Mouse (Mus musculus) megakaryocyte progenitor cell, adult 5-6 weeks (primary cell): ENCODE data around the gene Kmt2b. TPM values are rescaled to one million over a fixed set of nuclear protein-coding genes. Genes with fewer than 3 reads are reported as not detected.

Source experiments
- ATAC-seq: replicated peaks from 2 replicates; pipeline ENCODE4 v1.8.0; 2016; ENCODE audit warnings: mild to moderate bottlenecking, moderate TSS enrichment, inconsistent platforms; ENCODE audit not compliant: poor library complexity
- total RNA-seq, 2 experiments: library from RNA; stranded (forward) in 1 of 2; stranded (reverse) in 1 of 2; fragments of 157-497, 149-512 nt in 1 of 2; fragments of 200-1000 nt in 1 of 2; gene quantifications; 2 replicates each; pipeline versions ENCODE4 v1.2.3 to v1.2.4; 2015 to 2017

Kmt2b gene
- total RNA-seq, 2 experiments from 2014 or later = 11.7 to 99.8 TPM

DNA sequence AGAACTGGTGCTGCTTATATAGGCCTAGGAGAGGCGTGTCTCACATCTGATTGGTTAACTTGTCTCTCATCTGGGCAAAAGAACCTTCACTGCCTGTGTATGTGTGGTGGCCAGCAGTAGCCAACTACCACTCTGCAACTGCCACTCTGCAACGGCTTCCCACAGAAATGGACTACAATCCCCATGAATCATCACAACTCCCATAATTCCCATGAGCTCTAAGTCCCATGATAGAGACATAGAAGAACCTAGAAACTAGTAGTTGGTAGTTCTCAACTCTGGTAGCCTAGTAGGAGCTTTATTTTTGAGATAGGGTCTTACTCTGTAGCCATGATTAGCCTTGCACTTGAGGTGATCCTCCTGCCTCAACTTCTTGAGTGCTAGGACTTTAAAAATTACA, 38.6 kb downstream of the Kmt2b start:
- no peak for ATAC-seq

DNA sequence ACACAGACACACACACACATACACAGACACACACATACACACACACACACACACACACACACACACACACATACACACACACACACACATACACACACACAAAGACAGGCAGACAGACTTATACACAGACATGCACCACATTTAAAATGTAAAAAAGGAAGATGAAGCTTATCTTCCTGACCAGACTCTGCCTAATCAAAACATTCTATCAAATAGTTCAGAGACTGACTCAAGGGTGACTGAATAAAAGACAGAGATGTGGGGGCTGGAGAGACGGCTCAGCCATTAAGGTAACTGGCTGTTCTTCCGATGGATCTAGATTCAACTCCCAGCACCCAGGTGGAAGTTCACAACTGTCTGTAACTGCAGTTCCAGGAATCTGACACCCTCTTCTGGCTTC, 44.2 kb downstream of the Kmt2b start:
- ATAC-seq = peak; percentile 71

DNA sequence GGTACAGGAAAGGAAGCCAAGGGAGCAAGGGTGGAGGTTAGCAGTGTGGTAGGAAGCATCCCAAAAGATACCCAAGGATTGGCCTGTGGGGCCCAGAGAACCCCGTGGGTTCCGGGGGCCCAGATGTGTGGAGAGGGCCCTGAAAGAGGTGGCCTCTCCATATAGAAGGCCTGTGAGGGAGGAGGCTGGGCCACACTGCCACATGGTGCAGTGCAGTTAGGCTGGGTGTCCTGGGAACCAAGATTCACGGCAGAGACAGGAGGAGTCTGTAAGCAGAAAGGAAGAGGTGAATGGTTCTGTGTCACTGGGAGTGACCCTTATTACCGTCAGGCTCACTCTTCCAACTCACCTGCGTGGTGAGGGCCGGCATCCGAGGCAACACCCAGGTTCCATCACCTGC, 48.0 kb downstream of the Kmt2b start:
- no peak for ATAC-seq

DNA sequence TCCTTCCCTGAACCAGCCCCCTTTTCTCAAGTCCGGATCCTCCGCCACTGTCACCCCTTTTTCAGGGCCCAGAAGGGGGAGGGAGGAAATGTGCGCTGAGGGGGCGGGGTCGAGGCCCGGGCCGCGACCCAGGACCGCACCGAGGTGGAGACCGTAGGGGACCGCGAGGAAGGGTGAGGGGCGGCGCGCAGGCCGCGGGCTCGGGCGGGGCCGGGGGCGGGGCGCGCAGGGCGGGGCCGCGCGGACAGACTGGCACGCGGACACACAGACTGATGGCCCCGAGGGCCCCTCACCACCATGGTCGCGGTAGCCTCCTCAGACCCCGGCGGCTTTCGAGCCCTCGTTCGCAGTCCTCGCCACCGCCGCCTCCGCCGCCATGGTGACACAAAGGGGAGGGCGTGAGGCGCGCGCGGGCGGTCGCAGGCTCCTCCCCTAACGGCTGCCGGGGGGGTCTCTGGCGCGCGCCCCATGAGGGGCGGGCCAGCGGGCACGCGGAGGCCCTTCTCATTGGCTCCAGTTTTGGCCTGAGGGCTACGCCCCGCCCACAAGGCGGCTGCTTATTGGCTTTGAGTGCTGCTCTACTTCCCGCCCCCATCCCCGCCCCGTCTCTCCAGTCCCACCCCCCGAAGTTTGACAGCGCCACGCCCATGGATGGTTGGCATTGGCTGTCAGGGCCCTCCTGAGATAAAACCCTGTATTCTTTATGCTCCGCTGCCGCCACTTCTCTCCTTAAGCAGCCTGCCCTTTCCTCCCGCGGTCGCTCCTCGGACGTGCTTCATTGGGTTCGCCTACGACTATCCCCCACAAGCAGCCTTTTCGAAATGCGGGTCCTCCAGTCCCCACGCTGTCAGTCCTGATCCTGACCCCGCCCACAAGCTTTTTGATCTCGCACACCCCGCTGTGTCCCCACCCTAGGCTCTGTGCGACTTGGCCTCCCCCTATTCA, 53.6 kb downstream of the Kmt2b start, which contains the start of gene Arhgap33:
Arhgap33 (minus strand) TSS at position 428 of the 945 bp plus-strand sequence.
- ATAC-seq = peak; percentile 94

DNA sequence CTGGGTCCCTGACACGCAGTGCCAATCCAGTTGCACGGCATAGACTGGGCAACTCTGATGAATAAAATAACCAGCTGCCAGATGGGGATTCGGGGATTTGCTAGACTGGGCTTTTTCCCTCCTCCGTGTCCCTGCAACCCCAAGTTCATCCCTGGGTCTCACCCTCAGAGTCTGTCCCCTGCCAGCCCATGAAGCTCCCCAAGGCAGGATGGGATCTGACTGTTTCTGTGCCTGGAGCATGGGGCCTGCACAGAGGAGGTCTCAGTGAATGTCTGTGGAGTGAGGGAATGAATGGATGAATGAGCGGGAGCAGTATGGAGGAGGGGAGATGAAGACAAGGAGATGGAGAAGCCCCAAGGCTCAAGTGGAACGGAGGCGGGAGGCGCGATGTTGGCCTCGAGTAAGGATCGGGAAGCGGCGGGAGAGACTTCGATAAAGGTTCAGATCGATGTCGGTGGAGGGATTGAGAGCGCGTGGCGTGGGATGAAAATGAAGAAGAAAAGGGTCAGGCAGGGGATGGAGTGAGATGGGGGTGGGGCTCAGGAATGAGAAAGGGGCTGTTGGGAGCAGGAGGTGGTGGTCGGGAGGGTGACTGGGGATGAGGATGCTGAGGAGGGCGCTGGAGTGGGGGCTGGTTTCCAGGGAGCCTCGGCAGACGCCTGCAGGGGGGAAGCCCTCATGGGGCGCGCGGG, 54.4 kb downstream of the Kmt2b start:
- no peak for ATAC-seq

DNA sequence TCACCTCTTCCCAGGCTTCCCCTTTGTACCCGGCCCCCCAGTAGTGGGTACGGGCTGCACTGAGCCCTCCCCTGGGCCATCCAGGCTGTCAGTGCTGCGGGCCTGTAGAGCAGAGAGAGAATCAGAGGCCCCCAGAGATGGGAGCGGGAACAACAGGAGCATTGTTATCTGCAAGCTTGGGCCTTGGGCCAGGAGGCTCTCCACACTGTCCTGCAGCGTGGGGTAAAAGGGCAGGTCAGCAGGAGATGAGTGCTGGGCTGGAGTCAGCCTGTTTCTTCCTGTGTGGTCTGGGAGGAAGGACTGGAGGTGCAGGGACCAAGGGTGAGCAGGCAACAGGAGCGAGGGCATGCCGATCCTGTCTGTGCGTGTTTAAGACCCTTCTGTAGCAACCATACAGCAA, 55.6 kb downstream of the Kmt2b start:
- ATAC-seq = no peak

DNA sequence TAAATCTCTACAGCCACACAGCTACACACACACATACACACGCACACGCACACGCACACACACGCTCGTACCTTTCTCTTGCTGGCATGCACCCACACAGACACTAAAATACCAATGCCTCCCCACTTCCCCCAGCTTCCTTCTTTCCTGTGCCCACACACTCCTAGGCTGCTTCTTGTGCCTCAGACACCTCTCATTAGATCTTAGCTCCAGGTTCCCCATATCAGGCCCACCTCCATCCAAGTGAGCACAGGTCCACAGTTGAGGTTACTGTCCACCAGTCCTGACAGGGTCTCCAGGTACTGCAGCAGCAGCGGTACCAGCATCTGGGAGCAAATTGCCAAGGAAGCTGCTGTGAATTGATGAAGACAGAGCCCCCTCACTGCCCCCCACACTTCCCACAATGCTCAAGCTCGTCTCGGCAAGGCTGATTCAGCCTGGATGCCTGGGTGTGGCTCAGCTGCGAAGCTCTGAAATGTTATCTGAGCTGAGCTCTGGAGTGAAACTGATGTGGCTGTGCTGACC, 57.2 kb downstream of the Kmt2b start:
- ATAC-seq = no peak

DNA sequence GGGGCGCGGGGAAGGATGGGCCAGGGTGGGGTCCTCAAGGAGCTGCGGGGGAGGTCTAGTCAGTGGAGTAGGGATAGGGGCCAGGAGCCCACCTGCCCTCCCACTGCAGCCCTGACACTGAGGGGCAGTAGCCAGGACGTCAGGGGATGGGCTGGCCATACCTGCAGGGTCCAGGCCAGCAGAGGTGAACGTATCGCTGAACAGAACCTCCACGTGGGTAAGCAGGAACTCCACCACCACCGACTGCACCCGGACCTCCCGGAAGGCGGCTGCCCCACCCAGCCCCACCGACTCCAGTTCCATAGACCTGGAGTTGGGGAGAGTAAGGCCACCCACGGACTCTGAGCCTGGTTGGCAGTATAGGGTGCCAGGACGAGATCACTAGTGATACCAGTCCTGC, 61.5 kb downstream of the Kmt2b start:
- no peak for ATAC-seq

DNA sequence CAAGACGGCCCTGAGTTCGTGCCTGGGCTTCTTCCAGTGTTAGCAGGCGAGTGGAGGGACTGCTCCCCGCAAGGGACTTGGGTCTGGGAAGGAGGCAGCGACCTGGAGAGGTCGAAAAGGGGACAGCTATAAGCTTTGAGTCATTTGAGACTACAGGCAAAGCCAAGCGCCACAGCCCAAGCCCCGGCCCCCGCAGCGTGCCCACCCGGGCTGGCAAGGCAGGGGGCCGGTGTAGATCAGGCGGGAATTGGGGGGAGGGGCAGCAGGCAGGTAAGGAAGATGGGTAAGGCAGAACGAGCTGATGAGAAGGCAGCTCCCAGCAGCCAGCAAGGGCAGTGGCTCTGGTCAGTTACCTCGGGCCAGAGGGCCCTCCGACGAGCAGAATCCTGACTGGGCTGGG, 62.1 kb downstream of the Kmt2b start:
- no peak for ATAC-seq

DNA sequence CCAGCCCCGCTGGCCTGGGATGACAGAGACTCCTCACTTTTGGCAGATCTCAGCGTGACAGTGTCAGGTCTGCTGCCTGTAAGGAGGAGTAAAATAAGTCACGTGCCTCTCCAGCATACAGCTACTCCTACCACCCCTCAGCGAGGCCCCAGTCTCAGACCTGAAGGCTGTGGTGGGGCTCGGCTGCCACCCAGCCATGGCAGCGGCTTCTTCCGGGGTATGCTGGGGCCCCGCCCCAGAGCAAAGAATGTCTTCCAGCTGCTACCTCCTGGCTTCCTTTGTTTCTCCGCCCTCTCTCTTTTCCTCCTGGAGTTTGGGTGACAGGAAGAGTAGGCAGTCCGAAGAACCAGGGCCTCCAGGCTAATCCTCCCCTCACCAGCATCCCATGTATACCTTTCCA, 62.6 kb downstream of the Kmt2b start:
- no peak for ATAC-seq

DNA sequence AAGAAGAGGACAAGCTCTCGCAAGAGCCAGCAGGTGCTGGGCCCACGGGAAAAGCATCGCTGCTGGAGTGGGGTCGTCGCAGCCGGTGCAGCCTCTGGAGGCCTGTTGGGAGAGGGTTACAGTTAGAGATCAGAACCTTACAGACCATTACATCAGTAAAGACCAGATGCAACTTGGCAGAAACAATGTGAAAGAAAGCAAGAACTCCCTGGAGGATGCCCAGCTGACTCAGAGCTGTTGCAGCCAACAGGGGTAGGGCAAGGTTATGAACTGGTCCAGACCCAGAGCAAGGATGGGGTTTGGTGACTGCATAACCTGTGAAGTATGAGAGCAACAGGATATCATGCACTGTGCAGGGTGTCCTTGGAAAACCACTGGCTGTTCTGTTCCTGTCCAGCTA, 64.0 kb downstream of the Kmt2b start:
- no peak for ATAC-seq

DNA sequence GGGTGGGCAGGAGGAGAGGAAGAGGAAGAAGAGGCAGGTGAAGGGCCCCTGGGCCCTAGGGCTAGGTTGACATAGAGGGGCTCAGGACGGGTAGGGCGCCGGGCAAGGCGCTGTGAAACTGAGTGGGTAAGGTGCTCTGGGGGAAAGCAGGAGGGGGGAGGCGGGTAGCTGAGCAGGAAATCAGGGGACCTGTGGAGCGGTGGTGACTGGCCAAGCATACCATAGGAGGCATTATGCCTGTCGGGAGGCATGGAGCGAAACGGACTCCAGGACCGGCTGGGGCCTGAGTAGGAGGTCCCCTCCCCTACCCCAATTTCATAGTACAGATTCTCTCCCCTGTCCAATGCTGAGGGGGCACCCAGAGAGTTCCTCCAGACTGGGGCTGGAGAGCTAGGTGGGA, 65.7 kb downstream of the Kmt2b start:
- ATAC-seq = no peak

DNA sequence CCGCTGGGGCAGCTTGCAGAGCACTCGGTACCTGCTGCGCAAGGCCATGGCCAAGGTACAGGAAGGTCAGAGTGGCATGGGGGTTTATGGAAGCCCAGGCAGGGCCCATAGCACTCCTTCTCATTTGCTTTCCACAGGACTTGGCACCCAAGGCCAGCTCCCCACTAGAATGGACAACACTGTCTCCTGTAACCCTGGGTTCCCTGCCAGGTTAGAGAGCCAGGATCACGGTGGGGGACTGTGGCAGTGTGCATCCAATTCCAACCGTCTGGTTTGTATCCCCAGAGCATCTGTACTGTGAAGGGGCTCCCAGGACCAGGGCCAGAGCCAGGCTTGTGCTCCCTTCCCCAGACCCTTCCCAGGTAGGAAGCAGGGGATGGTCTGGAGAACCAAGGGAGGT, 67.7 kb downstream of the Kmt2b start:
- no peak for ATAC-seq

DNA sequence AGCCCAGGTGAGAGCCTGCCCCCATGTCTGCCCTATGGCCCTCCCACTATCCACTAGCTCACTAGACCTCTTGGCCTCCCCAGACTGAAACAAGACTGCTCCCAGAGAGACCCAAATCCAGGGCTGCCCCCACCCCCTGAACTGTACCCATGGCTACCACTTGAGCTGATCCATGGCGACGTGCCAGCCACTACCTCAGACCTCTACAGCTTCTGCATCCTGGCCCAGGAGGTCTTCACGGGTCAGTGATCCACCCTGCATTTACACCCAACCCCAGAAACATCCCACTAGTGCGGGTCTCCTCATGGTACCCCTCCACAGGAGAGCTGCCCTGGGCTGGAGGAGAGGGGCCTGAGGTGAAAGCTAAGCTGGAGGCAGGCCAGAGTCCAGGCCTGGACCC, 68.1 kb downstream of the Kmt2b start:
- no peak for ATAC-seq

Other genes starting within 250 kb of the Kmt2b start
Only the 30 nearest of the 31 such genes appear.
- gene Lrfn3, start 226.0 kb downstream of the Kmt2b start, total RNA-seq (2015) = not detected in 2 replicates
- gene Lrfn3, start 226.0 kb downstream of the Kmt2b start, total RNA-seq (2017) = not detected in 2 replicates
- gene Tyrobp, start 175.0 kb downstream of the Kmt2b start, total RNA-seq (2015) = 406 and 473 TPM in 2 replicates
- gene Tyrobp, start 175.0 kb downstream of the Kmt2b start, total RNA-seq (2017) = 229 and 322 TPM in 2 replicates
- 28.1 and 30.3 TPM in 2 replicates for gene Hcst, start 168.9 kb downstream of the Kmt2b start, total RNA-seq (2015)
- 10.0 and 12.7 TPM in 2 replicates for gene Hcst, start 168.9 kb downstream of the Kmt2b start, total RNA-seq (2017)
- 14.1 and 24.0 TPM in 2 replicates for gene Nfkbid, start 167.0 kb downstream of the Kmt2b start, total RNA-seq (2015)
- gene Nfkbid, start 167.0 kb downstream of the Kmt2b start, total RNA-seq (2017) = 5.3 and 13.7 TPM in 2 replicates
- gene Aplp1, start 143.2 kb downstream of the Kmt2b start, total RNA-seq (2015) = not detected in 2 replicates
- not detected in 2 replicates for gene Aplp1, start 143.2 kb downstream of the Kmt2b start, total RNA-seq (2017)
- not detected in 2 replicates for gene Kirrel2, start 131.0 kb downstream of the Kmt2b start, total RNA-seq (2015)
- not detected in 2 replicates for gene Kirrel2, start 131.0 kb downstream of the Kmt2b start, total RNA-seq (2017)
- 0.27 TPM in 1 of 2 replicates, not detected in the other for gene Nphs1, start 130.4 kb downstream of the Kmt2b start, total RNA-seq (2015)
- 0.58 and 0.95 TPM in 2 replicates for gene Nphs1, start 130.4 kb downstream of the Kmt2b start, total RNA-seq (2017)
- gene Prodh2, start 95.1 kb downstream of the Kmt2b start, total RNA-seq (2015) = not detected in 2 replicates
- not detected in 2 replicates for gene Prodh2, start 95.1 kb downstream of the Kmt2b start, total RNA-seq (2017)
- gene Arhgap33, start 53.7 kb downstream of the Kmt2b start, total RNA-seq (2015) = 4.5 and 5.8 TPM in 2 replicates
- gene Arhgap33, start 53.7 kb downstream of the Kmt2b start, total RNA-seq (2017) = 1.4 and 2.0 TPM in 2 replicates
- gene Hspb6, start 36.5 kb downstream of the Kmt2b start, total RNA-seq (2015) = 11.7 and 12.2 TPM in 2 replicates
- gene Hspb6, start 36.5 kb downstream of the Kmt2b start, total RNA-seq (2017) = 3.5 and 4.4 TPM in 2 replicates
- gene Proser3, start 36.4 kb downstream of the Kmt2b start, total RNA-seq (2015) = 11.5 and 16.3 TPM in 2 replicates
- gene Proser3, start 36.4 kb downstream of the Kmt2b start, total RNA-seq (2017) = 1.8 and 4.7 TPM in 2 replicates
- gene Lin37, start 28.9 kb downstream of the Kmt2b start, total RNA-seq (2015) = 54.8 and 67.5 TPM in 2 replicates
- gene Lin37, start 28.9 kb downstream of the Kmt2b start, total RNA-seq (2017) = 27.2 and 39.8 TPM in 2 replicates
- 21.4 and 23.4 TPM in 2 replicates for gene U2af1l4, start 25.4 kb downstream of the Kmt2b start, total RNA-seq (2015)
- 86.9 and 96.7 TPM in 2 replicates for gene U2af1l4, start 25.4 kb downstream of the Kmt2b start, total RNA-seq (2017)
- gene Gm49396, start 25.4 kb downstream of the Kmt2b start, total RNA-seq (2015) = 2.2 and 3.7 TPM in 2 replicates
- 3.4 and 3.9 TPM in 2 replicates for gene Gm49396, start 25.4 kb downstream of the Kmt2b start, total RNA-seq (2017)
- 181 and 202 TPM in 2 replicates for gene Psenen, start 25.1 kb downstream of the Kmt2b start, total RNA-seq (2015)
- 150 and 154 TPM in 2 replicates for gene Psenen, start 25.1 kb downstream of the Kmt2b start, total RNA-seq (2017)
- gene Igflr1, start 23.3 kb downstream of the Kmt2b start, total RNA-seq (2015) = 7.2 and 9.2 TPM in 2 replicates
- not detected in 2 replicates for gene Igflr1, start 23.3 kb downstream of the Kmt2b start, total RNA-seq (2017)
- not detected in 2 replicates for gene Zbtb32, start 10.2 kb upstream of the Kmt2b start, total RNA-seq (2015)
- gene Zbtb32, start 10.2 kb upstream of the Kmt2b start, total RNA-seq (2017) = not detected in 2 replicates
- gene Upk1a, start 24.1 kb upstream of the Kmt2b start, total RNA-seq (2015) = 0.61 and 1.3 TPM in 2 replicates
- gene Upk1a, start 24.1 kb upstream of the Kmt2b start, total RNA-seq (2017) = 0.14 TPM in 1 of 2 replicates, not detected in the other
- 325 and 346 TPM in 2 replicates for gene Cox6b1, start 37.4 kb upstream of the Kmt2b start, total RNA-seq (2015)
- 428 and 592 TPM in 2 replicates for gene Cox6b1, start 37.4 kb upstream of the Kmt2b start, total RNA-seq (2017)
- gene Etv2, start 47.1 kb upstream of the Kmt2b start, total RNA-seq (2015) = not detected in 2 replicates
- gene Etv2, start 47.1 kb upstream of the Kmt2b start, total RNA-seq (2017) = not detected in 2 replicates
- 43.9 and 52.2 TPM in 2 replicates for gene Rbm42, start 61.6 kb upstream of the Kmt2b start, total RNA-seq (2015)
- gene Rbm42, start 61.6 kb upstream of the Kmt2b start, total RNA-seq (2017) = 36.7 and 39.9 TPM in 2 replicates
- 31.0 and 31.3 TPM in 2 replicates for gene Haus5, start 76.3 kb upstream of the Kmt2b start, total RNA-seq (2015)
- gene Haus5, start 76.3 kb upstream of the Kmt2b start, total RNA-seq (2017) = 21.5 and 28.7 TPM in 2 replicates
- gene Pmis2, start 82.9 kb upstream of the Kmt2b start, total RNA-seq (2015) = not detected in 2 replicates
- gene Pmis2, start 82.9 kb upstream of the Kmt2b start, total RNA-seq (2017) = not detected in 2 replicates
- 0.69 TPM in 1 of 2 replicates, not detected in the other for gene 2200002J24Rik, start 110.2 kb upstream of the Kmt2b start, total RNA-seq (2015)
- gene 2200002J24Rik, start 110.2 kb upstream of the Kmt2b start, total RNA-seq (2017) = not detected in 2 replicates
- gene Atp4a, start 123.5 kb upstream of the Kmt2b start, total RNA-seq (2015) = 1.2 and 1.3 TPM in 2 replicates
- 0.37 and 0.51 TPM in 2 replicates for gene Atp4a, start 123.5 kb upstream of the Kmt2b start, total RNA-seq (2017)
- gene Tmem147, start 140.8 kb upstream of the Kmt2b start, total RNA-seq (2015) = 210 and 218 TPM in 2 replicates
- 65.9 and 76.4 TPM in 2 replicates for gene Tmem147, start 140.8 kb upstream of the Kmt2b start, total RNA-seq (2017)
- not detected in 2 replicates for gene Gapdhs, start 155.0 kb upstream of the Kmt2b start, total RNA-seq (2015)
- gene Gapdhs, start 155.0 kb upstream of the Kmt2b start, total RNA-seq (2017) = not detected in 2 replicates
- gene Sbsn, start 162.7 kb upstream of the Kmt2b start, total RNA-seq (2015) = 1.6 TPM in 2 replicates
- 0.47 and 1.3 TPM in 2 replicates for gene Sbsn, start 162.7 kb upstream of the Kmt2b start, total RNA-seq (2017)
- gene Dmkn, start 175.0 kb upstream of the Kmt2b start, total RNA-seq (2015) = 81.7 and 87.4 TPM in 2 replicates
- gene Dmkn, start 175.0 kb upstream of the Kmt2b start, total RNA-seq (2017) = 95.3 and 119 TPM in 2 replicates
- gene Krtdap, start 199.2 kb upstream of the Kmt2b start, total RNA-seq (2015) = not detected in 2 replicates
- not detected in 2 replicates for gene Krtdap, start 199.2 kb upstream of the Kmt2b start, total RNA-seq (2017)